Comparison of ENCODE assay signal across 9 mouse cellular contexts in the genomic region with DNA sequence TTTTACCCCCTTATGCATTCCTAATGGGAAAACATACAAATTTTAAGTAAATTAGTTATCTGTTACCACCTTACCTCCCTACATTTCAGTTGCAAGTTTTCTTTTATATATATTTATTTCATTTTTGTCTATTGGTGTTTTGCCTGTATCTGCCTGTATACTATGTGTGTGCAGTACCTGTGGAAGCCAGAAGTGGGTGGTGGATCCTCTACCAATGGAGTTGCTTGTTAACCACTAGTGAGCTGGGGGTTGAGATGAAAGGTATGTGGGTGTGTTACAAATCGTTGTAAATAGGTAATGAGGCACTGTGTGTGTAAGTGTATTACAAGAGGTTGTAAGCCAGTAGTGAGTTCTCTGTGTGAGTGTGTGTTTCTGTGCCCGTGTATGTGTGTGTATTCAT. TPM values are rescaled to one million over a fixed set of nuclear protein-coding genes. Genes with fewer than 3 reads are reported as not detected.
DNase-seq lines count a peak whose midpoint lies in the region; ATAC-seq lines count a peak whose summit lies in the region.
"Had no signal": no experiment of that assay in that cellular context is flagged by ENCODE, and none has a peak within 500 bp of the region (broad histone marks: within the 10 kb centered on the region; RNA-seq: fewer than 3 reads in every experiment).

No protein-coding gene starts in this region.

- peaks cover 26% of the 10 kb centered on the region for H3K4me1 ChIP-seq in embryonic facial prominence, embryonic 15.5 days
- peaks cover 13% of the 10 kb centered on the region for H3K4me1 ChIP-seq in limb, embryonic 12.5 days (replicated peaks)

- ATAC-seq in embryonic facial prominence, embryonic 15.5 days (ENCODE audit: insufficient number of reproducible peaks, low FRiP score, low TSS enrichment, low read depth): no peak
- no peak for ATAC-seq in limb, embryonic 12.5 days (ENCODE audit: insufficient number of reproducible peaks, insufficient read depth, low FRiP score, low TSS enrichment, low read depth)
- ATAC-seq: Patski had no signal

- 60% methylated on average over 2 of the region's 2 CpGs for WGBS in embryonic facial prominence, embryonic 15.5 days
- 70% methylated on average over 2 of the region's 2 CpGs for WGBS in limb, embryonic 12.5 days

- H3K9ac ChIP-seq in embryonic facial prominence, embryonic 15.5 days: 0 out of 2 replicates have a peak overlapping the region, but pooled peaks have one; percentile 80
- H3K9ac ChIP-seq in limb, embryonic 12.5 days (replicated peaks): no peak overlapping the region

- H3K36me3 ChIP-seq in embryonic facial prominence, embryonic 15.5 days: peaks cover 15% of the 10 kb centered on the region
- peaks cover 31% of the 10 kb centered on the region for H3K36me3 ChIP-seq in limb, embryonic 12.5 days

- DNase-seq in cerebellum, postnatal 14 days: peak; percentile 8 to 38
- DNase-seq in cerebellum, adult 8-10 months: no peak
- DNase-seq in CD4-positive helper T cell, adult 2 months (ENCODE audit: low read depth, low spot score): peak; percentile 67
- peak; percentile 7 to 34 for DNase-seq in natural killer cell, adult 2 months (ENCODE audit: low spot score in 2 of 2)
- DNase-seq in ovary, postnatal 14 days (ENCODE audit: low spot score): no peak
- DNase-seq in urinary bladder, adult 18-20 months (ENCODE audit: low spot score in 2 of 2): no peak

- no peak overlapping the region for H3K27ac ChIP-seq in embryonic facial prominence, embryonic 15.5 days (replicated peaks)
- no peak overlapping the region for H3K27ac ChIP-seq in limb, embryonic 12.5 days

- H3K4me2 ChIP-seq in embryonic facial prominence, embryonic 15.5 days (replicated peaks): peak overlapping the region; percentile 63
- H3K4me2 ChIP-seq in limb, embryonic 12.5 days: peak overlapping the region; percentile 62

- H3K4me3 ChIP-seq in embryonic facial prominence, embryonic 15.5 days (replicated peaks): peak overlapping the region; percentile 86
- H3K4me3 ChIP-seq in limb, embryonic 12.5 days (replicated peaks): peak overlapping the region; percentile 77

- H3K9me3 ChIP-seq in embryonic facial prominence, embryonic 15.5 days (replicated peaks): no peaks in the 10 kb centered on the region
- no peaks in the 10 kb centered on the region for H3K9me3 ChIP-seq in limb, embryonic 12.5 days

- H3K27me3 ChIP-seq in embryonic facial prominence, embryonic 15.5 days: no peaks in the 10 kb centered on the region
- H3K27me3 ChIP-seq in limb, embryonic 12.5 days: no peaks in the 10 kb centered on the region
- H3K27me3 ChIP-seq: Patski had no signal

RNA-seq across cellular contexts. Expression of a gene that starts 1.3 kb away (rescaled TPM):
- polyA plus RNA-seq in embryonic facial prominence, embryonic 15.5 days (2015; fragmentation: Nextera tagmentation; extraction: Ambion mirVana): 85.1 and 87.9 TPM in 2 replicates
- 89.8 and 95.9 TPM in 2 replicates for polyA plus RNA-seq in limb, embryonic 12.5 days (2016; fragmentation: Nextera tagmentation; extraction: Ambion mirVana)

RNA-seq across cellular contexts. Expression of a gene that starts 2.7 kb away (rescaled TPM):
- 23.6 and 26.4 TPM in 2 replicates for polyA plus RNA-seq in embryonic facial prominence, embryonic 15.5 days (2015; fragmentation: Nextera tagmentation; extraction: Ambion mirVana)
- 45.9 and 47.0 TPM in 2 replicates for polyA plus RNA-seq in limb, embryonic 12.5 days (2016; fragmentation: Nextera tagmentation; extraction: Ambion mirVana)

RNA-seq across cellular contexts. Expression of a gene that starts 50.8 kb away (rescaled TPM):
- polyA plus RNA-seq in embryonic facial prominence, embryonic 15.5 days (2015; fragmentation: Nextera tagmentation; extraction: Ambion mirVana): 88.8 and 92.8 TPM in 2 replicates
- polyA plus RNA-seq in limb, embryonic 12.5 days (2016; fragmentation: Nextera tagmentation; extraction: Ambion mirVana): 76.1 and 77.7 TPM in 2 replicates

RNA-seq across cellular contexts. Expression of a gene that starts 56.2 kb away (rescaled TPM):
- 93.2 and 101 TPM in 2 replicates for polyA plus RNA-seq in embryonic facial prominence, embryonic 15.5 days (2015; fragmentation: Nextera tagmentation; extraction: Ambion mirVana)
- 124 and 128 TPM in 2 replicates for polyA plus RNA-seq in limb, embryonic 12.5 days (2016; fragmentation: Nextera tagmentation; extraction: Ambion mirVana)

Comparison
In these comparisons a context has a peak if more than half of its experiments do, and no peak if none do; other contexts are left out.
1. DNase-seq: peak in cerebellum, postnatal 14 days (2 of 2), CD4-positive helper T cell, adult 2 months (single experiment) and natural killer cell, adult 2 months (2 of 2); none in cerebellum, adult 8-10 months (single experiment), ovary, postnatal 14 days (single experiment) and urinary bladder, adult 18-20 months (0 of 2).